Mouse (Mus musculus) midbrain, postnatal 0 days (tissue): ENCODE measurements around the gene Tiam2. TPM values are rescaled to one million over a fixed set of nuclear protein-coding genes. Genes with fewer than 3 reads are reported as not detected.

Experiments
- ATAC-seq: fragments of 200-750 bp; cut with Nextera tagmentation; 2 replicates; pipeline ENCODE4 v1.8.0; 2017; ENCODE audit warnings: moderate number of reproducible peaks, mild to moderate bottlenecking, moderate TSS enrichment, moderate library complexity; ENCODE audit not compliant: low FRiP score
- DNase-seq: peaks from one replicate; pipeline ENCODE4 v3.0.0-alpha.2; 2015; ENCODE audit warnings: low spot score
- H3K27ac ChIP-seq: fragments of 300-500 bp; sonication (generic); 2 replicates; pipeline ENCODE4 v1.5.1; 2014; ENCODE audit warnings: low read depth, mild to moderate bottlenecking, low read length, mixed read lengths
- H3K27me3 ChIP-seq: fragments of 300-500 bp; sonication (generic); 2 replicates; pipeline ENCODE4 v1.6.1; 2014; ENCODE audit warnings: low read length, control low read depth, mixed read lengths; ENCODE audit not compliant: insufficient read depth
- H3K36me3 ChIP-seq: fragments of 300-500 bp; sonication (generic); 2 replicates; pipeline ENCODE4 v1.6.1; 2014; ENCODE audit warnings: low read length, control low read depth, mixed read lengths; ENCODE audit not compliant: insufficient read depth
- H3K4me1 ChIP-seq: fragments of 300-500 bp; sonication (generic); 2 replicates; pipeline ENCODE4 v1.6.1; 2014; ENCODE audit warnings: mild to moderate bottlenecking, control low read depth, antibody characterized with exemption, low read length, mixed read lengths; ENCODE audit not compliant: insufficient read depth
- H3K4me2 ChIP-seq: fragments of 300-500 bp; sonication (generic); 2 replicates; pipeline ENCODE4 v1.6.1; 2014; ENCODE audit warnings: low read depth, mild to moderate bottlenecking, low read length, mixed read lengths; ENCODE audit not compliant: poor library complexity, severe bottlenecking
- H3K4me3 ChIP-seq: fragments of 300-500 bp; sonication (generic); 2 replicates; pipeline ENCODE4 v1.5.1; 2014; ENCODE audit warnings: low read depth, mild to moderate bottlenecking, low read length, moderate library complexity
- H3K9ac ChIP-seq: fragments of 300-500 bp; sonication (generic); replicated peaks from 2 replicates; pipeline ENCODE4 v1.6.1; 2014; ENCODE audit warnings: mild to moderate bottlenecking, low read length, moderate library complexity, mixed read lengths; ENCODE audit not compliant: poor library complexity, severe bottlenecking
- H3K9me3 ChIP-seq: fragments of 300-500 bp; sonication (generic); 2 replicates; pipeline ENCODE4 v1.6.1; 2016; ENCODE audit warnings: low read length, control low read depth
- CTCF ChIP-seq: IDR thresholded peaks from 2 replicates; pipeline ENCODE4 v1.5.1; 2016; ENCODE audit warnings: antibody characterized with exemption, mild to moderate bottlenecking
- WGBS: fragments of 180-500 bp; shearing (Covaris S2); extraction: QIAGEN DNeasy Blood & Tissue Kit; methylation state at CpG from one replicate; pipeline ENCODE4 v1.1.7; 2014; 5-methylcytosine and 5-hydroxymethylcytosine counted together
- polyA plus RNA-seq: library from polyadenylated mRNA; unstranded; fragments of >200 nt; fragmentation: Nextera tagmentation; extraction: Ambion mirVana; gene quantifications from 2 replicates; pipeline ENCODE4 v1.2.1, GENCODE M21; 2015
- total RNA-seq: library from RNA; depleted of rRNA; stranded (reverse); fragments of >200 nt; gene quantifications from 2 replicates; pipeline ENCODE4 v1.2.3, GENCODE M21; 2014

The Tiam2 gene
- total and polyA plus RNA-seq, 2 experiments from 2014 or later: 1.7 to 6.9 TPM

GRCm38 (mm10) chr17:3487211-3487610 lies 160.8 kb downstream of the Tiam2 start:
- TF ChIP-seq CTCF: no peak
- H3K9me3 ChIP-seq: no peaks in the 10 kb centered on the region
- H3K4me3 ChIP-seq: no peak overlapping the region
- H3K9ac ChIP-seq: no peak overlapping the region
- WGBS: 94% methylated on average over 4 of the region's 4 CpGs
- no peaks in the 10 kb centered on the region for H3K27me3 ChIP-seq
- no peak overlapping the region for H3K27ac ChIP-seq
- no peak for DNase-seq
- H3K4me1 ChIP-seq: no peaks in the 10 kb centered on the region
- ATAC-seq: no peak
- no peaks in the 10 kb centered on the region for H3K36me3 ChIP-seq
- H3K4me2 ChIP-seq: no peak overlapping the region

DNA sequence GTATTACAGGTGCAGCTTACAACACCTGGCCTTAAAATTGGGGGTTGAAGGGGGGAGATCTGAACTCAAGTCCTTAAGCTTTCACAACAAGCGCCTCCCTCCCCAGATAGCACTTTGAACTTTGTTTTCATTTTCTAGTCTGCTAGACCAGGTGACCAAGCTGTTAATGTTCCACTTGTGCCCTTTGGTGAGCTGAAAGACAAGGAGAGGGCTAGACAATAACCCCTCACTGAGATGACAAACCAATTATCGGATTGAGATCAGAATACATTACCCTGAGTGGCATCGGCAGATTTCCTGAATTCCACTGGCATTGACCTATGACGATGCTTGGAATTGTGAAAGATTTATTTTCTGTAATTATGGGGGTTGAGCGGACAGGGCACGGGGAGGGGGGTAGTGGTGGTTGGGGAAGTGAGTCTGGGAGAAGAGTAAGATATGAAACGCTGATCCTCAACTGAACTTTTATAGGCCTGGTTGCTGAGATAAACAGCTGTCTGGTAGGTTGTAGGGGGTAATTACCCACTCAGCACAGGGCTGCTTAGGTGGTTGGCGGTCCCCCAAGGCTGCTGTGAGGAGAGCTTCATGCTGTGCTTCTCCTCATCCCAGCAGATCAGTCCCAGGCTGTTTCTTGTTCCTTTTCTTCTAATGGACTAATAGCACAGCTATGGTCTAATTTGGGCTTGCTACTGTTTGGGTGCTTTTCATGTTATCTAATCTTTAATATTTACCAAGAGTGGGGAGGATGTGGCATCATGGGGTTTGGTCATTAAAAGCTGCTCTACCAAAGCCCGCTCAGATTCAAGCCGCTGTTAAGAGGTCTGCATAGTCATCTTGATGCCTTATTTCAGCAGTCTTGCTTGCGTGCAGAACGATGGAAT lies 161.6 kb downstream of the Tiam2 start:
- Histone ChIP-seq H3K9me3 (no peaks in the 10 kb centered on the region), H3K4me3 (no peak overlapping the region), H3K27ac (no peak overlapping the region), H3K4me1 (no peaks in the 10 kb centered on the region), H3K9ac (no peak overlapping the region), H3K4me2 (no peak overlapping the region), H3K36me3 (no peaks in the 10 kb centered on the region), H3K27me3 (no peaks in the 10 kb centered on the region)
- ATAC-seq: no peak
- TF ChIP-seq CTCF: no peak
- DNase-seq: no peak
- 70% methylated on average over 12 of the region's 12 CpGs for WGBS

DNA sequence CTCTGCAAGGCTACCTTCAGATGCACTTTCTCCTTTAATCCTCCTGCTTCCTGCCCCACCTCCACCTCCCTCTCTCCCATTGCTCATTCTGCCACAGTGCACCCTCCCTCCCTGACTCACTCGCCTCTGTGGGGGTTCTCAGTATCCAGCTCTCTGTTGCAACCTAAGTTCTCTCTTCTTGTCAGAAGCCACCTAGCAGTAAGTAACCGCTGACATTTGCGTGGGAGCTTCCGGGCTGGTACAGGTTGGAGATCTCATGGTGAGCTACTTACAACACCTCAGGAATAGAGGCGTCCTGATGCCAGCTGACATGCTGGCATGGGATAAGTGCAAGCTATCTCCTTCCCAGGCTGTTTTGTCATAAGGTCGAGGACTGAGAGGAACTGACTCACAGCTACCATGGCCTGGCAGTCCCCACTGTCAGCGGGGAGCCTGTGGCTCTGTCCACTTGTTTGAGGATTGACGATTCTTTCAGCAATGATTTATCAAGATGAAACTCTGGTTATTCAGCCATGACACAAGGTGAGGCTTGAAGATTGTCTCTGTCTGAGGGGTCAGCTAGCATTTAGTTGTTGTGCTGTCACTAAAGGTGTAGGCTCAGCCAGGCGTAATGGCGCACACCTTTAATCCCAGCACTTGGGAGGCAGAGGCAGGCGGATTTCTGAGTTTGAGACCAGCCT lies 164.0 kb downstream of the Tiam2 start:
- H3K9ac ChIP-seq: no peak overlapping the region
- H3K27me3 ChIP-seq: no peaks in the 10 kb centered on the region
- no peak overlapping the region for H3K27ac ChIP-seq
- DNase-seq (no peak), ATAC-seq (no peak)
- no peaks in the 10 kb centered on the region for H3K36me3 ChIP-seq
- H3K9me3 ChIP-seq: no peaks in the 10 kb centered on the region
- no peak overlapping the region for H3K4me2 ChIP-seq
- H3K4me1 ChIP-seq: no peaks in the 10 kb centered on the region
- 83% methylated on average over 11 of the region's 11 CpGs for WGBS
- TF ChIP-seq CTCF: no peak
- no peak overlapping the region for H3K4me3 ChIP-seq

DNA sequence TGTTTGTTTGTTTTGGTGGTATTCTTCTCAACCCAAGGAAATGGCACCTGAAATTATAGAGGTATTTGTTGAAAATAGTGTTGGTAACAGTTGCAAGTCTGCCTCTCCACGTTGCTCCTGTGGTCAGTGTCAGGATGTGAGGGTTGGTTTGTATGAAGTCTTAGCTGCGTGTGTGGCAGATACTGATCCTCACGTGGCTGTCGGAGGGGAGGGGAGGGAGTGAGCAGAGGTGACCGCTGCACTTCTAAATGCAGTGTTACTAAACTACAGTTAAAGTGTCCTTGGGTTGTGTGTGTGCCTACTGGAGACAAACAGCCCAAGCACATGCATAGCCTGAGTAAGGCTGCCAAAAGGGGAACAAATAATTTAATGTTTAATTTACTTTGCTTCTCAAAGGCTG lies 164.7 kb downstream of the Tiam2 start:
- H3K27ac ChIP-seq: no peak overlapping the region
- 66% methylated on average over 5 of the region's 5 CpGs for WGBS

DNA sequence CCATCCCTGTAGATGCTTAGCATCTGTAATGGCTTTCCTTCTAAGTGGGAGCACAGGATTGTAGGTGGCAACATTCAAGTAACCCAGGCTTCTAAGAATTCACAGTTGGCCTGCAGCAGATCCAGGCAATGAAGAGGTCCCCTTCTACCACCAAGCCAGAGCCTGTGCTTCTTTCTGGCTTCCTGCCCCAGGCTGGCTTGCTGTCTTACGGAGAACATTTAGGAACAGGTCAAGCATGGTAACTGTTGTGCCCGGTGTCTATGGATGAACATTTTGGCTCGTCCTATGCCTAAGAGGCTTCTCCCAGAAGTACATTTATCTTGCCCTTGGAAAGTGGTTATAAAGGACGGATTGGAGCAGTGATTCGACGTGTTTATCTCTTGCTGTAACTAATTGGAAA lies 165.3 kb downstream of the Tiam2 start:
- no peak overlapping the region for H3K4me3 ChIP-seq
- no peaks in the 10 kb centered on the region for H3K4me1 ChIP-seq
- no peak overlapping the region for H3K4me2 ChIP-seq
- H3K9ac ChIP-seq: no peak overlapping the region
- no peaks in the 10 kb centered on the region for H3K9me3 ChIP-seq
- 89% methylated on average over 6 of the region's 6 CpGs for WGBS
- ATAC-seq (no peak), DNase-seq (no peak)
- H3K27ac ChIP-seq: no peak overlapping the region
- no peak for TF ChIP-seq CTCF
- H3K36me3 ChIP-seq: no peaks in the 10 kb centered on the region
- no peaks in the 10 kb centered on the region for H3K27me3 ChIP-seq

More for the DNA sequence above, 164.7 kb downstream of the Tiam2 start:
- Histone ChIP-seq H3K9me3 (no peaks in the 10 kb centered on the region), H3K9ac (no peak overlapping the region), H3K36me3 (no peaks in the 10 kb centered on the region), H3K27me3 (no peaks in the 10 kb centered on the region), H3K4me2 (no peak overlapping the region), H3K4me3 (no peak overlapping the region), H3K4me1 (no peaks in the 10 kb centered on the region)
- no peak for DNase-seq
- TF ChIP-seq CTCF: no peak
- no peak for ATAC-seq

GRCm38 (mm10) chr17:3495576-3495975 lies 169.2 kb downstream of the Tiam2 start:
- TF ChIP-seq CTCF: no peak
- Histone ChIP-seq H3K9ac (no peak overlapping the region), H3K27ac (no peak overlapping the region), H3K36me3 (no peaks in the 10 kb centered on the region), H3K9me3 (no peaks in the 10 kb centered on the region), H3K4me2 (no peak overlapping the region), H3K4me1 (no peaks in the 10 kb centered on the region), H3K4me3 (no peak overlapping the region), H3K27me3 (no peaks in the 10 kb centered on the region)
- no peak for DNase-seq
- no peak for ATAC-seq
- 79% methylated on average over 2 of the region's 2 CpGs for WGBS
